Mouse (Mus musculus) neural tube, embryonic 13.5 days (tissue): Measurements from ENCODE around the gene St5. TPM values are rescaled to one million over a fixed set of nuclear protein-coding genes. Genes with fewer than 3 reads are reported as not detected.

ENCODE experiments used
- ATAC-seq: fragments of 200-750 bp; cut with Nextera tagmentation; 2 replicates; pipeline ENCODE4 v1.8.0; 2017; ENCODE audit warnings: low read depth, mild to moderate bottlenecking, moderate TSS enrichment, moderate library complexity
- H3K27ac ChIP-seq: fragments of 300-500 bp; sonication (generic); replicated peaks from 2 replicates; pipeline ENCODE4 v1.5.1; 2015; ENCODE audit warnings: moderate library complexity, mild to moderate bottlenecking, inconsistent platforms
- H3K27me3 ChIP-seq: fragments of 300-500 bp; sonication (generic); 2 replicates; pipeline ENCODE4 v1.6.1; 2015; ENCODE audit warnings: mild to moderate bottlenecking, inconsistent platforms
- H3K36me3 ChIP-seq: fragments of 300-500 bp; sonication (generic); 2 replicates; pipeline ENCODE4 v1.6.1; 2015; ENCODE audit warnings: mild to moderate bottlenecking, inconsistent platforms
- H3K4me1 ChIP-seq: fragments of 300-500 bp; sonication (generic); replicated peaks from 2 replicates; pipeline ENCODE4 v1.6.1; 2015; ENCODE audit warnings: inconsistent platforms
- H3K4me2 ChIP-seq: fragments of 300-500 bp; sonication (generic); 2 replicates; pipeline ENCODE4 v1.6.1; 2015; ENCODE audit warnings: inconsistent platforms, mild to moderate bottlenecking, moderate library complexity
- H3K4me3 ChIP-seq: fragments of 300-500 bp; sonication (generic); 2 replicates; pipeline ENCODE4 v1.5.1; 2015; ENCODE audit warnings: mild to moderate bottlenecking, inconsistent platforms
- H3K9ac ChIP-seq: fragments of 300-500 bp; sonication (generic); 2 replicates; pipeline ENCODE4 v1.6.1; 2015; ENCODE audit warnings: moderate library complexity, mild to moderate bottlenecking, inconsistent platforms
- H3K9me3 ChIP-seq: fragments of 300-500 bp; sonication (generic); 2 replicates; pipeline ENCODE4 v1.6.1; 2016; ENCODE audit warnings: inconsistent platforms
- WGBS: fragments of 180-500 bp; shearing (Covaris S2); methylation state at CpG from one replicate; pipeline ENCODE4 v1.1.7; 2015; 5-methylcytosine and 5-hydroxymethylcytosine counted together
- polyA plus RNA-seq: library from polyadenylated mRNA; unstranded; fragments of >200 nt; fragmentation: Nextera tagmentation; extraction: Ambion mirVana; gene quantifications from 2 replicates; pipeline ENCODE4 v1.2.1, GENCODE M21; 2015

Gene St5
- polyA plus RNA-seq, 1 experiment from 2014 or later: 30.0 TPM

GRCm38 (mm10) chr7:109694576-109695338 is 8.6 kb downstream of the St5 start:
- WGBS: 80% methylated on average over 13 of the region's 13 CpGs
- ATAC-seq: no peak
- H3K9me3 ChIP-seq: no peaks in the 10 kb centered on the region
- H3K9ac ChIP-seq: no peak overlapping the region
- H3K4me2 ChIP-seq: no peak overlapping the region
- no peaks in the 10 kb centered on the region for H3K27me3 ChIP-seq
- no peaks in the 10 kb centered on the region for H3K36me3 ChIP-seq
- H3K4me1 ChIP-seq: no peaks in the 10 kb centered on the region
- H3K4me3 ChIP-seq: no peak overlapping the region
- H3K27ac ChIP-seq: no peak overlapping the region

DNA sequence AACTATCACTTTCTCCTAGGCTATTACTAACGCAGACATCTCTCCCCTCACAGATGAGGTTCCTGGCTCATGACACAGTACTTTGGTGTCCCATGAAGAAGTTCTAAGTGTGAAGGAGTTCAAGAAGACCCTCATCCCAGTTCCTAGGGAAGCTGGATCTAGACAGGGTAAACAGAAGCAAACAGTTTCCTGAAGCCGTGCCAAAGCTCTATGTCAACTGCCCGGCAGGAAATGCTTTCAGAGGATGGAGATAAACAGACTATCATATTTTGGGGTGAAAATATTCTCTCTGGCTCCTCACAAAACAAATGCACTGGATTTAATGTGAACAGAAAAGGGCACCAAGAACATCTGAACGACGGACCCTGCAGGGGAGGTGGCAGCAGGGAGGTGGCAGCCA is 12.4 kb downstream of the St5 start:
- no peak for ATAC-seq
- H3K27me3 ChIP-seq: no peaks in the 10 kb centered on the region
- H3K4me2 ChIP-seq: no peak overlapping the region
- WGBS: 87% methylated on average over 5 of the region's 5 CpGs
- 0 out of 2 replicates have a peak, but pooled peaks cover 4% of the 10 kb centered on the region for H3K4me1 ChIP-seq
- H3K36me3 ChIP-seq: no peaks in the 10 kb centered on the region
- H3K9ac ChIP-seq: no peak overlapping the region
- H3K4me3 ChIP-seq: no peak overlapping the region
- no peak overlapping the region for H3K27ac ChIP-seq
- no peaks in the 10 kb centered on the region for H3K9me3 ChIP-seq

DNA sequence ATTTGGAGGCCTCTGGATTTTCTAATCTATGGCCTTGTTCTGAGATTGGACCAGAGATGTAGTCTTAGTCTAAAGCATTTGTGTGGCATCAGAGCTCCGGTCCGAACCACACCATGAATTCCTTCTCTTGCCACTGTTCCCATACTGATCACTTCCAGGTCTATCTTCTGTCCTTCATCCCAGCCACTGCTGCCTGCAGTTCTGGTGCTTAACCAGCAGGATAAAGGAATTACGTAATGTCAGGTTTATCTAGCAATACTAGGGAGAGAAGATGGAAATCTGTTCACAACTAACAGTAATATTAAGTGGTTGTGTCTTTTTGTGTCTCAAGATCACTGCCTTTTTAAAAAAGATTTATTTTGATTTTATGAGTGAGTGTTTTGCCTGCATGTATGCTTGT is 13.3 kb downstream of the St5 start:
- Histone ChIP-seq H3K27ac (no peak overlapping the region), H3K4me3 (no peak overlapping the region), H3K4me2 (no peak overlapping the region), H3K9me3 (no peaks in the 10 kb centered on the region), H3K9ac (no peak overlapping the region), H3K27me3 (no peaks in the 10 kb centered on the region), H3K4me1 (0 out of 2 replicates have a peak, but pooled peaks cover 4% of the 10 kb centered on the region), H3K36me3 (no peaks in the 10 kb centered on the region)
- ATAC-seq: no peak
- 90% methylated on average over 3 of the region's 3 CpGs for WGBS

DNA sequence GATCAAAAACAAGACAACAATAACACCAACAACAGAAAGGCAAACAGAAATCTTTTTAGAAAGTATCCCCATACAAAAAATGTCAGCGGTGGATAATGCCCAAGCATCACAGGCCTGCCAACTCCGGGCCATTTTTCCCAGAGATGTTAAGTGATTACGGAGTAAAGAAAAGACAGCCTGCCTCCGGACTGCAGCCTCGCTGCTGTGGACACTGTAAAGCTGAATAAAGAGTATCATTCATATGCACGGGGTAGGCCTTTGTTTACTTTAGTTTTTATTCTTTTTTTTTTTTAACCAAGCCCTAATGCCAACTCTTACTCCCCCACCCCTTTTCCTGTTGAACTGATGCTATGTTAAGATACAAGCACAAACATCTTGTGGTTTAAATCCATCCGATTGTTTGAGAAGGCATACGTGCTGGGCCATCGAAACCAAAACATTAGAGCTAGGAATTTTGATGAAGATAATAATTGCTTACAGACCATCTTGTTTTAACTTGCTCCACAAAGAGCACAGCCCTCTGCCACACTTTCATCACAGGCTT is 16.7 kb downstream of the St5 start:
- Histone ChIP-seq H3K4me1 (0 out of 2 replicates have a peak, but pooled peaks cover 4% of the 10 kb centered on the region), H3K36me3 (no peaks in the 10 kb centered on the region), H3K9me3 (no peaks in the 10 kb centered on the region), H3K27me3 (no peaks in the 10 kb centered on the region), H3K4me3 (no peak overlapping the region), H3K27ac (no peak overlapping the region), H3K9ac (no peak overlapping the region), H3K4me2 (no peak overlapping the region)
- WGBS: 59% methylated on average over 9 of the region's 9 CpGs
- ATAC-seq: no peak

DNA sequence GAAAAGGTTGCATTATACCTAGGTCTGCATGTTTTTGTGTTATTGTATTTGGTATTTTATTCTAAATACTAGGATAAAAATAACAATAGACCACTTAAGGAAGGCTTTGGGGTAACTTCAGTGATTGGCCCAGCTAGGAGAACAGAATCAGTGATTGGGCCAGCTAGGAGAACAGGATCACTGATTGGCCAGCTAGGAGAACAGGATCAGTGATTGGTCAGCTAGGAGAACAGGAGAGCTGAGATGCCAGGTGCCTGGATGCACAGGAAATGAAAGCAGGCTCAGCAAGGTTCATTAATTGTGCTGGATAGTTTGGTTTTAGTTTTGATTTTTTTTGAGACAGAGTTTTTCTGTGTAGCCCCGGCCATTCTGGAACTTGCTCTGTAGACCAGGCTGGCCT is 22.5 kb downstream of the St5 start:
- no peak for ATAC-seq
- no peaks in the 10 kb centered on the region for H3K9me3 ChIP-seq
- no peak overlapping the region for H3K4me3 ChIP-seq
- H3K4me1 ChIP-seq: no peaks in the 10 kb centered on the region
- no peaks in the 10 kb centered on the region for H3K27me3 ChIP-seq
- H3K9ac ChIP-seq: no peak overlapping the region
- H3K4me2 ChIP-seq: no peak overlapping the region
- WGBS: 92% methylated on average over 1 of the region's 1 CpGs
- no peak overlapping the region for H3K27ac ChIP-seq
- no peaks in the 10 kb centered on the region for H3K36me3 ChIP-seq

DNA sequence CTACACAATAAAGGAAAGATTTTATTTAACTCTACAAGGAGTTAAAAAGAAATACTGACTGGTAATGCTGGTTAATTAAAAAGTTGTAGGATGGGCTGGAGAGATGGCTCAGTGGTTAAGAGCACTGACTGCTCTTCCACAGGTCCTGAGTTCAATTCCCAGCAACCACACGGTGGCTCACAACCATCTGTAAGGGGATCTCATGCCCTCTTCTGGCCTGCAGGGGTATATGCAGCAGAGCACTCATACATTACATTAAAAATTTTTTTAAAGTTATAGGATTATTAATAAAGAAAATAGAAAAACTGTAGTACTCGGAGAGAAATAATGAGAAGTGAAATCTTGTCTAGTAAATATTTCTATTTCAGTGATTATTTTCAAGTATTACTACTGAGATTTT is 23.1 kb downstream of the St5 start:
- Histone ChIP-seq H3K27me3 (no peaks in the 10 kb centered on the region), H3K4me1 (no peaks in the 10 kb centered on the region), H3K9ac (no peak overlapping the region), H3K9me3 (no peaks in the 10 kb centered on the region), H3K4me3 (no peak overlapping the region), H3K36me3 (no peaks in the 10 kb centered on the region), H3K27ac (no peak overlapping the region), H3K4me2 (no peak overlapping the region)
- WGBS: 82% methylated on average over 2 of the region's 2 CpGs
- no peak for ATAC-seq

GRCm38 (mm10) chr7:109674944-109675628 is 28.3 kb downstream of the St5 start:
- H3K4me3 ChIP-seq: no peak overlapping the region
- WGBS: 69% methylated on average over 4 of the region's 4 CpGs
- H3K4me1 ChIP-seq: peaks cover 15% of the 10 kb centered on the region
- H3K27me3 ChIP-seq: no peaks in the 10 kb centered on the region
- H3K27ac ChIP-seq: no peak overlapping the region
- ATAC-seq: no peak
- H3K9ac ChIP-seq: no peak overlapping the region
- H3K9me3 ChIP-seq: no peaks in the 10 kb centered on the region
- H3K4me2 ChIP-seq: no peak overlapping the region
- no peaks in the 10 kb centered on the region for H3K36me3 ChIP-seq

DNA sequence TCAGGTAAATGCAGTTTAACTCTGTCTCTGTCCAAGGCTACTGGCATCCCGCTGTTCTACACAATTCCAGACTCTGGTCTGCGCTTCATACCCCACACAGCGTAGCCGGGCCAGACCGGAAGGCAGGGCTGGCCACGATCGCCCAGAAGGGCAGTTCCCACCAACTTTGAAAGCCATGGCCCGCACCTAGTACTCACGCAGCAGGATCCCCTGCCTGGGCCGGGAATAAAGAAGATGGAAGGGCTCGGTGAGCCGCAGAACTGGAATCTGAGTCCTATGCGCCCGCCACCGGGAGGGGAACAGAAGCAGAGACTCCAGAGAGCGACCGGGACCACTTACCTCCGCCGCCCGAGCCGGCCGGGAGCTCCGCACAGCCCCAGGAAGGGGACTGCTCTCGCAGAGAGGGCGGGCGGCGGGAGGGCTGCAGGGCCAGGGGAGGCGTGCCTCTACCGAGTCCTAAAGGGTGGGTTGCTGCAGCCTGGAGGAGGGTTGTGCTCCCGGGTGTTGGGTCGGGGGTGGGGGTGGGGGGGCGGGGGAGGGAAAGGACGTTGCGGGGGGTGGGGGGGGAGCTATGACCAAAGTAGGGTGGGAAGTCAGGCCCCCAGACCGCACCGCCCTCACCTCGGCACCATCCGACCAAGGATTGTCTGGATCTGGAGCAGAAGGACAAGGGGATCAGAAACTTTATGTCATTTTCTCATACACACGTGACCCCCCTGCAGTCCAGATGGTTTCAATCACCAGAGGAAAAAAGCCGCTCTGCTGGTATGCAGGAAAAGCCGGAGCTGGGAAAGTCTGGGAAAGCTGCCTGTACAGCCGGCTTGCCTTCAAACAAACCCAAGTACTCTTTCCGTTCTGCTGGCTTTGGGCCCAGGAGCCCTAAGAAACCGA is 31.6 kb downstream of the St5 start:
- H3K36me3 ChIP-seq: no peaks in the 10 kb centered on the region
- peak; percentile 96 for ATAC-seq
- under 1% methylated on average over 40 of the region's 44 CpGs for WGBS
- H3K4me3 ChIP-seq: peak overlapping the region; percentile 62
- H3K9me3 ChIP-seq: no peaks in the 10 kb centered on the region
- peak overlapping the region; percentile 90 for H3K4me2 ChIP-seq
- peak overlapping the region; percentile 85 for H3K27ac ChIP-seq
- H3K9ac ChIP-seq: peak overlapping the region; percentile 80
- no peaks in the 10 kb centered on the region for H3K27me3 ChIP-seq
- H3K4me1 ChIP-seq: peaks cover 15% of the 10 kb centered on the region

GRCm38 (mm10) chr7:109669426-109670170 is 33.8 kb downstream of the St5 start:
- no peak for ATAC-seq
- Histone ChIP-seq H3K4me3 (no peak overlapping the region), H3K36me3 (no peaks in the 10 kb centered on the region), H3K4me1 (peaks cover 15% of the 10 kb centered on the region), H3K9ac (0 out of 2 replicates have a peak overlapping the region, but pooled peaks have one; percentile 26), H3K27me3 (no peaks in the 10 kb centered on the region), H3K9me3 (no peaks in the 10 kb centered on the region), H3K4me2 (peak overlapping the region; percentile 34), H3K27ac (no peak overlapping the region)
- WGBS: 87% methylated on average over 5 of the region's 5 CpGs

GRCm38 (mm10) chr7:109666664-109667063 is 36.7 kb downstream of the St5 start:
- no peak for ATAC-seq
- no peaks in the 10 kb centered on the region for H3K9me3 ChIP-seq
- H3K27me3 ChIP-seq: no peaks in the 10 kb centered on the region
- no peak overlapping the region for H3K27ac ChIP-seq
- no peaks in the 10 kb centered on the region for H3K36me3 ChIP-seq
- H3K4me3 ChIP-seq: no peak overlapping the region
- H3K4me1 ChIP-seq: peaks cover 12% of the 10 kb centered on the region; the same call in 1 of the 2 replicates
- H3K4me2 ChIP-seq: no peak overlapping the region
- H3K9ac ChIP-seq: no peak overlapping the region
- WGBS: 76% methylated on average over 5 of the region's 5 CpGs

- H3K27me3 ChIP-seq: no peaks in the 10 kb centered on the region
- no peaks in the 10 kb centered on the region for H3K9me3 ChIP-seq
- no peak overlapping the region for H3K27ac ChIP-seq
- H3K9ac ChIP-seq: no peak overlapping the region
- no peak overlapping the region for H3K4me3 ChIP-seq
- no peaks in the 10 kb centered on the region for H3K4me1 ChIP-seq
- 89% methylated on average over 4 of the region's 4 CpGs for WGBS
- ATAC-seq: no peak
- H3K36me3 ChIP-seq: no peaks in the 10 kb centered on the region
- no peak overlapping the region for H3K4me2 ChIP-seq
Measured at GRCm38 (mm10) chr7:109662626-109663025, 40.8 kb downstream of the St5 start.
